Mouse (Mus musculus) intestine, embryonic 15.5 days (tissue): ENCODE results near the gene Eif4a1. TPM values are rescaled to one million over a fixed set of nuclear protein-coding genes. Genes with fewer than 3 reads are reported as not detected.
A peak's percentile ranks its signal among the peaks of the same experiment; 100 is the strongest.

Experiments used
- ATAC-seq: fragments of 200-750 bp; cut with Nextera tagmentation; 2 replicates; pipeline ENCODE4 v1.8.0; 2017; ENCODE audit warnings: moderate TSS enrichment, moderate library complexity
- H3K27ac ChIP-seq: fragments of 300-500 bp; sonication (generic); 2 replicates; pipeline ENCODE4 v1.5.1; 2015; ENCODE audit warnings: mild to moderate bottlenecking, inconsistent platforms
- H3K27me3 ChIP-seq: fragments of 300-500 bp; sonication (generic); replicated peaks from 2 replicates; pipeline ENCODE4 v1.6.1; 2015; ENCODE audit warnings: inconsistent platforms
- H3K36me3 ChIP-seq: fragments of 300-500 bp; sonication (generic); 2 replicates; pipeline ENCODE4 v1.6.1; 2015; ENCODE audit warnings: inconsistent platforms
- H3K4me1 ChIP-seq: fragments of 300-500 bp; sonication (generic); replicated peaks from 2 replicates; pipeline ENCODE4 v1.6.1; 2015; ENCODE audit warnings: inconsistent platforms
- H3K4me2 ChIP-seq: fragments of 300-500 bp; sonication (generic); replicated peaks from 2 replicates; pipeline ENCODE4 v1.6.1; 2015; ENCODE audit warnings: mild to moderate bottlenecking, inconsistent platforms
- H3K4me3 ChIP-seq: fragments of 300-500 bp; sonication (generic); replicated peaks from 2 replicates; pipeline ENCODE4 v1.5.1; 2015; ENCODE audit warnings: inconsistent platforms
- H3K9ac ChIP-seq: fragments of 300-500 bp; sonication (generic); 2 replicates; pipeline ENCODE4 v1.6.1; 2015; ENCODE audit warnings: inconsistent platforms
- H3K9me3 ChIP-seq: fragments of 300-500 bp; sonication (generic); 2 replicates; pipeline ENCODE4 v1.6.1; 2016; ENCODE audit warnings: inconsistent platforms
- WGBS: fragments of 180-500 bp; shearing (Covaris S2); methylation state at CpG from one replicate; pipeline ENCODE4 v1.1.7; 2015; 5-methylcytosine and 5-hydroxymethylcytosine counted together
- polyA plus RNA-seq: library from polyadenylated mRNA; unstranded; fragments of >200 nt; fragmentation: Nextera tagmentation; extraction: Ambion mirVana; gene quantifications from 2 replicates; pipeline ENCODE4 v1.2.1, GENCODE M21; 2015

The Eif4a1 gene
- polyA plus RNA-seq, 1 experiment from 2014 or later = 559 TPM

DNA sequence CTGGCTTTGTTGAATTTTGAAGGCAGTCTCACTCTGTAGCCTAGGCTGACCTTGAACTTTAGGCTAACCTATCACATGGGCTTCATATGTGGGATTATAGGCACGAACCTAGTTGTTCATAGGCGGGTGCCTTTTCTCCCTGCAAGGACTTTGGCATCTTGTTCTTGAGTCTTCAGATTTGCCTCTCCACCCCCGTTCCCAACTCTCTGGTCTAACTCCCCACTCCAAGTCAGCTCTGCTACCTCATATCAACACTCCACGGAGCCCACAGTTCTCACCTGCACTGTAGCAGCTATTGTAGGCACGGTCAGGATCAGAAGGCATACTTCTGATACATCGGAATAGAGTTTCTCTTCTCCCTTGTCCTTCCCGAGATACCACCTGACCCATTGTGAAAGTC is 11.4 kb upstream of the Eif4a1 start:
- Histone ChIP-seq H3K36me3 (peaks cover 3% of the 10 kb centered on the region), H3K4me3 (no peak overlapping the region), H3K27ac (peak overlapping the region; percentile 56; the same call in 1 of the 2 replicates), H3K9ac (0 out of 2 replicates have a peak overlapping the region, but pooled peaks have one; percentile 0), H3K9me3 (no peaks in the 10 kb centered on the region), H3K27me3 (no peaks in the 10 kb centered on the region), H3K4me1 (peaks cover 29% of the 10 kb centered on the region), H3K4me2 (no peak overlapping the region)
- 76% methylated on average over 7 of the region's 7 CpGs for WGBS
- no peak for ATAC-seq

DNA sequence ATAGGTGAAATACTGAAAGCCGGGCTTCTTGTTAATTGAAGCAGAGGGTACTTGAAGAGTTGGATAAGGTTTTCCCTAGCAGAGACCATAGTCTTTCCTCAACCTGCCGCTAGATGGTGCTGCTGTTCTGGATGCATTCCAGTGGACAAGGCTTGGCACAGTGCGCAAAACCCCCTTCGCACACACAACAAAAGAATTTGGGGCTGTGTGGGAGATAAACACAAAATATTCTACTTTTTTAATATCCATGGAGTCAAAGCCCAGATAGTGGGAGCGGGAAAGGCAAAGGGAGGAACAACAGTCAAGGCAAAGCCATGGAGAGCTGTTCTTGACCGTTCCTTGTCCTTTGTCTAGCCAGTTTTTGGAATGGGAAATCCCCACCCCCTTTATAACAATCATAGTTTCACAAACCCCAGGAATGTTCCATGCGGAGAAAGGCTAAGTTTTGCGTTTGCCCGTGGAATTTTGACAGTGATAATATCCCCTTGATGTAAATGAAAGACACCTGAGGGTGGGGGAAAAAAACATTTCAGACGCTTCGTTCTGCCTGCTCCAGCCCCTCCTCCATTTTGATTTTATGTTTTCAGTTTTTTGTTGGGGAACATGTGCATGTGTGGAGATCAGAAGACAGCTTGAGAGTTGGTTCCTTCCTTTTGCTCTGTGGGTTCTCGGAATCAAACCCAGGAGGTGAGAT is 10.8 kb upstream of the Eif4a1 start:
- peaks cover 29% of the 10 kb centered on the region for H3K4me1 ChIP-seq
- no peaks in the 10 kb centered on the region for H3K27me3 ChIP-seq
- H3K4me3 ChIP-seq = 0 out of 2 replicates have a peak overlapping the region, but pooled peaks have one; percentile 59
- H3K36me3 ChIP-seq = peaks cover 8% of the 10 kb centered on the region
- peak; percentile 35; the same call in 1 of the 2 replicates for ATAC-seq
- 0 out of 2 replicates have a peak overlapping the region, but pooled peaks have one; percentile 0 for H3K9ac ChIP-seq
- H3K9me3 ChIP-seq = no peaks in the 10 kb centered on the region
- WGBS = 20% methylated on average over 12 of the region's 12 CpGs
- peak overlapping the region; percentile 75 for H3K4me2 ChIP-seq
- H3K27ac ChIP-seq = peak overlapping the region; percentile 93

DNA sequence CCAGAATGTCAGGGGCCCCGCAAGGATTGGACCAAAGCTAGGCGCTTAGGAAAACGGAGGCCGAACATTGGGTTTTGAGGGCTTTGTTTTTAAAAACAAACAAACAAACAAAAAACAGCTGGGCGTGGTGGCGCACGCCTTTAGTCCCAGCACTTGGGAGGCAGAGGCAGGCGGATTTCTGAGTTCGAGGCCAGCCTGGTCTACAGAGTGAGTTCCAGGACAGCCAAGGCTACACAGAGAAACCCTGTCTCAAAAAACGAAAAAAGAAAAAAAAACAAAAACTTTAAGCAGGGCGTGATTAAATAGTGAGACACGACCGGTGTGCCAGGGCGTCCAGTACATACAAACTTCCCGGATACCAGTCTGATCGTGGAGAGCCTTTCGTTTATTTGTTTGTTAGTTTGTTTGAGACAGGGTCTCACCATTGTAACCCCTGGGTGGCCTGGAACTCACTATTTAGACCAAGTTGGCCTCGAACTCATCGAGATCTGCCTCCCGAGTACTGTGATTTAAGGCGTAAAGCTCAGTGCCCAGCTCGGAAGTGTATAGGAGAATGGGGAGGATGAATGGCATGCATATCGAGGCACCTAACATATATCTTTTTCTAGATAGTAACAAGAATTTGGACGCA is 10.1 kb upstream of the Eif4a1 start:
- Histone ChIP-seq H3K9ac (peak overlapping the region; percentile 84), H3K4me2 (peak overlapping the region; percentile 75), H3K4me1 (peaks cover 29% of the 10 kb centered on the region), H3K27me3 (no peaks in the 10 kb centered on the region), H3K27ac (peak overlapping the region; percentile 93), H3K4me3 (peak overlapping the region; percentile 59), H3K9me3 (no peaks in the 10 kb centered on the region), H3K36me3 (peaks cover 9% of the 10 kb centered on the region)
- whole genome bisulfite sequencing = 24% methylated on average over 24 of the region's 24 CpGs
- peak; percentile 16; the same call in 1 of the 2 replicates for ATAC-seq

- peak within 1 kb of the TSS; percentile 93 for H3K27ac ChIP-seq
- no peaks in the 10 kb centered on the region for H3K27me3 ChIP-seq
- H3K4me2 ChIP-seq = peak within 1 kb of the TSS; percentile 75
- no peaks in the 10 kb centered on the region for H3K9me3 ChIP-seq
- peaks cover 23% of the 10 kb centered on the region for H3K4me1 ChIP-seq
- under 1% methylated on average over 78 of the region's 80 CpGs for WGBS
- peak; percentile 96 for ATAC-seq
- H3K4me3 ChIP-seq = peak within 1 kb of the TSS; percentile 59
- H3K9ac ChIP-seq = peak within 1 kb of the TSS; percentile 84
- peaks cover 13% of the 10 kb centered on the region for H3K36me3 ChIP-seq
Observed at GRCm38 (mm10) chr11:69681314-69682208, 9.3 kb upstream of the Eif4a1 start, which contains the start of gene Senp3. TSS of gene Senp3 (minus strand) at chr11:69682084.

DNA sequence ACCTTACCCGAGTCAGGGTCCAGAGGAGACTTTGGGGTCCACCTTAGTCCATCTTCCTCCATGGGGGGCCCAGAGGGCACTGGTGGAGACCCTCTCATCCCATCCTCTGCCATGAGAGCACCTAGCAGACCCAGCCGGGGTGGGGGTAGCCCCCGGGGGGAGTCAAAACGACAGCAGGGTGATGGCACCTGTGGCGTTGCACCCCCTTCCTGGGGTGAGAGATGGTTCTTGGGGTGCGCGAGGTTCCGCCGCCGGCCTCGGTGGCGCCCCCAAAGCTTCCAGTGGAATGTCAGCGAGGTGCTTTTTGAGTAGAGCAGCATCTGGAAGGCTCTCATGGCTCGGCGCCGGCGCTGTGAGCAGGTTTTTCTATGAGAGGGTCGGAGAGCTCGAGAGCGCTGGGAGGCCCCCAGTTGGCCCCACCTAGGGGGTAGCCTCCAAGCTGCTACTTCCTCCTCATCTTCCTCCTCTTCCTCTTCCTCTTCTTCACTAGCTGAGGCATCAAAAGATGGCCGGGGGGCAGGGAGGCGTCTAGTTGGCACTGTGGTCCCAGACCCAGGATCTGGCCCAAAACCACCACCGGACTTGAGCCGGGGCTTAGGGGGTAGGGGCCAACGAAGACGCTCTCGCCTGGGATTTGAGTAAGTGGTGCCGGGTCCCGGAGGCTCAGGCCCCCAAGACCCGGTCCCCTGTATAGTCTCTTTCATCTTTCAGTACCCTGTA is 8.1 kb upstream of the Eif4a1 start:
- 91% methylated on average over 30 of the region's 30 CpGs for WGBS

GRCm38 (mm10) chr11:69679144-69679543 is 6.9 kb upstream of the Eif4a1 start:
- 100% methylated on average over 2 of the region's 2 CpGs for WGBS
- H3K36me3 ChIP-seq = peaks cover 24% of the 10 kb centered on the region
- H3K4me2 ChIP-seq = no peak overlapping the region
- H3K4me3 ChIP-seq = no peak overlapping the region
- no peak overlapping the region for H3K9ac ChIP-seq
- no peaks in the 10 kb centered on the region for H3K27me3 ChIP-seq
- H3K4me1 ChIP-seq = peaks cover 11% of the 10 kb centered on the region
- no peak overlapping the region for H3K27ac ChIP-seq
- ATAC-seq = no peak
- no peaks in the 10 kb centered on the region for H3K9me3 ChIP-seq

More for the DNA sequence above, 8.1 kb upstream of the Eif4a1 start:
- ATAC-seq = no peak
- Histone ChIP-seq H3K27me3 (no peaks in the 10 kb centered on the region), H3K4me2 (peak overlapping the region; percentile 75), H3K4me1 (peaks cover 12% of the 10 kb centered on the region), H3K4me3 (peak overlapping the region; percentile 59; the same call in 1 of the 2 replicates), H3K9ac (peak overlapping the region; percentile 84; the same call in 1 of the 2 replicates), H3K27ac (no peak overlapping the region), H3K9me3 (no peaks in the 10 kb centered on the region), H3K36me3 (peaks cover 18% of the 10 kb centered on the region)

DNA sequence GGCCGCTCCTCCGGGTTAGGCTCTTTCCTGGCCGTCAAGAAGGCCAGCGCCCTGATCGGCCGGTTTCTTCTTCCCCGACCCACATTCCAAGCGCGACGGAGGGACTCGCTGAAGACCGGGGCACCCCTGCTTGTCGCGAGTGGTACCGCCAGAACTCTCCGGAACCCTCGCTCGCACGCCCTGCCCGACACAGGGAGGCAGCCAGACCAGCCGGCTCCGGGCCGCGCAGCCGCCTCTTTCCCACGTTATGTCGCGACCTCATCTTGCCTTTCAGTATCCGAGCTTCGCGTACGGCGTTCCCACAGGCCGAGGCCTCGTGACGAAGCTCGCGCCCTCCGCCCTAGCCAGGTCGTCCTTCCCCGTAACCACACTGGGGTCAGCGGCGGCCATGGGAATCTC is 498 bp downstream of the Eif4a1 start:
- ATAC-seq = peak; percentile 14
- Histone ChIP-seq H3K27me3 (no peaks in the 10 kb centered on the region), H3K9ac (peak overlapping the region; percentile 97), H3K9me3 (no peaks in the 10 kb centered on the region), H3K4me1 (peaks cover 12% of the 10 kb centered on the region), H3K36me3 (peaks cover 41% of the 10 kb centered on the region), H3K4me2 (no peak overlapping the region; the same call in 1 of the 2 replicates), H3K4me3 (peak overlapping the region; percentile 77), H3K27ac (peak overlapping the region; percentile 89)
- under 1% methylated on average over 43 of the region's 43 CpGs for WGBS

GRCm38 (mm10) chr11:69670786-69671725 is 1.2 kb downstream of the Eif4a1 start:
- H3K9ac ChIP-seq = peak overlapping the region; percentile 97
- H3K27ac ChIP-seq = peak overlapping the region; percentile 89
- H3K4me3 ChIP-seq = peak overlapping the region; percentile 77
- H3K27me3 ChIP-seq = no peaks in the 10 kb centered on the region
- WGBS = under 1% methylated on average over 61 of the region's 61 CpGs
- H3K4me1 ChIP-seq = peaks cover 12% of the 10 kb centered on the region
- H3K36me3 ChIP-seq = peaks cover 41% of the 10 kb centered on the region
- H3K4me2 ChIP-seq = peak overlapping the region; percentile 56
- H3K9me3 ChIP-seq = no peaks in the 10 kb centered on the region
- peak; percentile 79 for ATAC-seq

DNA sequence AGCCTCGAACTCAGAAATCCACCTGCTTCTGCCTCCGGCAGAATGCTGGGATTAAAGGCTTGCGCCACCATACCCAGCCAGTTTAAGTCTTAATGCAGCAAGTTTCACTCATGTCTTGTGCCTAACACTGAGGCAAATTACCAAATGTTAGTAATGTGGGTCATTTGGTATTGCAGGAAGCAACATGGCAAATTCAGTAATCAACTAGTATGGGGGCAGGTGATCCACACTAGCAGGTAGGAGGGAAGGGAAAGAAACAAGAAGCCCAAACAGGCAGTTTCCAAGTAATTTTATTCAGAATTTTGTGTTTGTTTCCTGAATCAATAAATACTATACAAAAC is 5.6 kb downstream of the Eif4a1 start:
- 83% methylated on average over 3 of the region's 3 CpGs for WGBS
- Histone ChIP-seq H3K9ac (no peak overlapping the region), H3K9me3 (no peaks in the 10 kb centered on the region), H3K27ac (peak overlapping the region; percentile 42; the same call in 1 of the 2 replicates), H3K36me3 (peaks cover 32% of the 10 kb centered on the region), H3K4me2 (no peak overlapping the region), H3K4me3 (no peak overlapping the region), H3K27me3 (no peaks in the 10 kb centered on the region), H3K4me1 (peaks cover 16% of the 10 kb centered on the region)
- no peak for ATAC-seq

- ATAC-seq = peak; percentile 13; the same call in 1 of the 2 replicates
- 32% methylated on average over 7 of the region's 7 CpGs for WGBS
- peak within 1 kb of the TSS; percentile 42 for H3K27ac ChIP-seq
- no peak within 1 kb of the TSS for H3K4me3 ChIP-seq
- no peaks in the 10 kb centered on the region for H3K27me3 ChIP-seq
- no peak within 1 kb of the TSS for H3K9ac ChIP-seq
- H3K4me1 ChIP-seq = peaks cover 20% of the 10 kb centered on the region
- no peaks in the 10 kb centered on the region for H3K9me3 ChIP-seq
- 0 out of 2 replicates have a peak within 1 kb of the TSS, but pooled peaks have one; percentile 3 for H3K4me2 ChIP-seq
- peaks cover 32% of the 10 kb centered on the region for H3K36me3 ChIP-seq
Observed at GRCm38 (mm10) chr11:69665961-69666664, 6.1 kb downstream of the Eif4a1 start, which contains the start of gene Cd68. TSS of gene Cd68 (minus strand) at chr11:69666153.
